35 mouse cellular contexts compared by ENCODE assay signal in genomic region chr15:96780606-96781005, GRCm38 (mm10).
"Had no signal": no experiment of that assay in that cellular context is flagged by ENCODE, and none has a peak within 500 bp of the region (broad histone marks: within the 10 kb centered on the region; RNA-seq: fewer than 3 reads in every experiment).

No protein-coding gene starts in this region.

- H3K27ac ChIP-seq: hindbrain, embryonic 10.5 days; hindbrain, embryonic 12.5 days; hindbrain, embryonic 13.5 days; hindbrain, embryonic 14.5 days; hindbrain, embryonic 15.5 days; hindbrain, postnatal 0 days; intestine, embryonic 15.5 days; kidney, embryonic 15.5 days; kidney, postnatal 0 days; layer of hippocampus, adult 2 months; left cerebral cortex, adult 2 months had no signal

- ATAC-seq: hindbrain, embryonic 16.5 days; hindbrain, postnatal 0 days; inflammation-experienced regulatory T-cells, adult 6 months; intestine, embryonic 15.5 days; intestine, embryonic 16.5 days; intestine, postnatal 0 days had no signal

- H3K4me1 ChIP-seq: hindbrain, embryonic 10.5 days; hindbrain, embryonic 12.5 days; hindbrain, embryonic 13.5 days; hindbrain, embryonic 15.5 days; intestine, embryonic 15.5 days; kidney, embryonic 15.5 days had no signal

- DNase-seq: heart, postnatal 10 days; heart, postnatal 14 days; heart, postnatal 36 days; heart, postnatal 4 days; kidney, adult 11 months; kidney, adult 18-20 months; kidney, adult 2 months; kidney, adult 8-10 months; kidney, adult 9 months; kidney, postnatal 10 days; kidney, postnatal 14 days; kidney, postnatal 25 days; kidney, postnatal 36 days; kidney, postnatal 4 days; layer of hippocampus, adult 9-11 months; layer of hippocampus, postnatal 36 days had no signal

- H3K27me3 ChIP-seq: heart, embryonic 12.5 days; heart, embryonic 13.5 days; heart, embryonic 15.5 days; hindbrain, embryonic 12.5 days; hindbrain, embryonic 13.5 days; hindbrain, embryonic 15.5 days; intestine, embryonic 15.5 days; kidney, embryonic 15.5 days had no signal

- H3K36me3 ChIP-seq: heart, embryonic 12.5 days; heart, embryonic 13.5 days; heart, embryonic 15.5 days; hindbrain, embryonic 10.5 days; hindbrain, embryonic 12.5 days; hindbrain, embryonic 13.5 days; hindbrain, embryonic 15.5 days; intestine, embryonic 15.5 days; kidney, embryonic 15.5 days had no signal

- H3K9ac ChIP-seq: heart, embryonic 12.5 days; heart, embryonic 13.5 days; heart, embryonic 15.5 days; hindbrain, embryonic 12.5 days; hindbrain, embryonic 13.5 days; hindbrain, embryonic 14.5 days; hindbrain, embryonic 15.5 days; intestine, embryonic 15.5 days; kidney, embryonic 15.5 days had no signal

- H3K9me3 ChIP-seq: heart, embryonic 12.5 days; heart, embryonic 13.5 days; heart, embryonic 15.5 days; hindbrain, embryonic 10.5 days; hindbrain, embryonic 12.5 days; hindbrain, embryonic 13.5 days; hindbrain, embryonic 15.5 days; intestine, embryonic 15.5 days; kidney, embryonic 15.5 days had no signal

- H3K4me3 ChIP-seq: heart, embryonic 12.5 days; heart, embryonic 13.5 days; heart, embryonic 15.5 days; hindbrain, embryonic 10.5 days; hindbrain, embryonic 12.5 days; hindbrain, embryonic 13.5 days; hindbrain, embryonic 15.5 days; intestine, embryonic 15.5 days; kidney, embryonic 15.5 days; layer of hippocampus, adult 2 months; left cerebral cortex, adult 2 months had no signal

- H3K4me2 ChIP-seq: heart, embryonic 11.5 days; heart, embryonic 12.5 days; heart, embryonic 13.5 days; heart, embryonic 15.5 days; hindbrain, embryonic 12.5 days; hindbrain, embryonic 13.5 days; hindbrain, embryonic 14.5 days; hindbrain, embryonic 15.5 days; intestine, embryonic 15.5 days; kidney, embryonic 15.5 days had no signal
